Mouse (Mus musculus) limb, embryonic 14.5 days (tissue): ENCODE measurements around the gene Stab1. TPM values are rescaled to one million over a fixed set of nuclear protein-coding genes. Genes with fewer than 3 reads are reported as not detected.
A peak's percentile ranks its signal among the peaks of the same experiment; 100 is the strongest.

Source experiments
- ATAC-seq: fragments of 200-750 bp; cut with Nextera tagmentation; 2 replicates; pipeline ENCODE4 v1.8.0; 2017; ENCODE audit warnings: low read depth, moderate number of reproducible peaks, moderate TSS enrichment; ENCODE audit not compliant: low FRiP score
- DNase-seq: peaks from one replicate; pipeline ENCODE4 v3.0.0-alpha.2; 2015; ENCODE audit warnings: low spot score
- H3K27ac ChIP-seq: fragments of 300-500 bp; sonication (generic); replicated peaks from 2 replicates; pipeline ENCODE4 v1.5.1; 2014; ENCODE audit warnings: low read depth, mild to moderate bottlenecking, low read length, moderate library complexity, mixed read lengths
- H3K27me3 ChIP-seq: fragments of 300-500 bp; sonication (generic); 2 replicates; pipeline ENCODE4 v1.6.1; 2014; ENCODE audit warnings: low read length, mixed read lengths; ENCODE audit not compliant: control insufficient read depth, insufficient read depth
- H3K36me3 ChIP-seq: fragments of 300-500 bp; sonication (generic); 2 replicates; pipeline ENCODE4 v1.6.1; 2014; ENCODE audit warnings: mild to moderate bottlenecking, low read length, moderate library complexity, mixed read lengths; ENCODE audit not compliant: control insufficient read depth, insufficient read depth
- H3K4me1 ChIP-seq: fragments of 300-500 bp; sonication (generic); 2 replicates; pipeline ENCODE4 v1.6.1; 2014; ENCODE audit warnings: antibody characterized with exemption, low read length, mixed read lengths; ENCODE audit not compliant: control insufficient read depth, insufficient read depth
- H3K4me2 ChIP-seq: fragments of 300-500 bp; sonication (generic); replicated peaks from 2 replicates; pipeline ENCODE4 v1.6.1; 2014; ENCODE audit warnings: low read depth, mild to moderate bottlenecking, low read length, moderate library complexity; ENCODE audit not compliant: severe bottlenecking
- H3K4me3 ChIP-seq: fragments of 300-500 bp; sonication (generic); replicated peaks from 2 replicates; pipeline ENCODE4 v1.5.1; 2014; ENCODE audit warnings: low read length
- H3K9ac ChIP-seq: fragments of 300-500 bp; sonication (generic); 2 replicates; pipeline ENCODE4 v1.6.1; 2014; ENCODE audit warnings: mild to moderate bottlenecking, low read depth, low read length, moderate library complexity; ENCODE audit not compliant: severe bottlenecking
- H3K9me3 ChIP-seq: fragments of 300-500 bp; sonication (generic); 2 replicates; pipeline ENCODE4 v1.6.1; 2016; ENCODE audit warnings: low read length; ENCODE audit not compliant: control insufficient read depth
- POLR2A ChIP-seq: fragments of 200-500 bp; IDR thresholded peaks from 2 replicates; pipeline ENCODE4 v1.8.0; 2012; ENCODE audit warnings: inconsistent platforms, mild to moderate bottlenecking, moderate library complexity, borderline replicate concordance; ENCODE audit not compliant: insufficient read depth, insufficient read length; ENCODE audit errors: extremely low read depth
- WGBS: fragments of 180-500 bp; shearing (Covaris S2); extraction: QIAGEN DNeasy Blood & Tissue Kit; methylation state at CpG from one replicate; pipeline ENCODE4 v1.1.7; 2014; 5-methylcytosine and 5-hydroxymethylcytosine counted together
- polyA plus RNA-seq, 2 experiments: library from polyadenylated mRNA; depleted of rRNA in 1 of 2; stranded (reverse) in 1 of 2; unstranded in 1 of 2; fragments of >200 nt; fragmentation: Nextera tagmentation in 1 of 2; extraction: Ambion mirVana in 1 of 2; gene quantifications; 2 replicates each; pipeline versions ENCODE4 v1.2.1 to v1.2.3; 2012 to 2014

Stab1 gene
- polyA plus RNA-seq, 2 experiments = 59.5 to 68.5 TPM

GRCm38 (mm10) chr14:31133023-31133665, 35.3 kb downstream of the Stab1 start:
- Histone ChIP-seq H3K9ac (0 out of 2 replicates have a peak overlapping the region, but pooled peaks have one; percentile 31), H3K4me2 (peak overlapping the region; percentile 86), H3K27ac (peak overlapping the region; percentile 11; the same call in 1 of the 2 replicates)

GRCm38 (mm10) chr14:31132491-31132975, 35.9 kb downstream of the Stab1 start:
- Histone ChIP-seq H3K4me3 (peak overlapping the region; percentile 91), H3K9ac (peak overlapping the region; percentile 31; the same call in 1 of the 2 replicates), H3K27ac (0 out of 2 replicates have a peak overlapping the region, but pooled peaks have one; percentile 11), H3K4me2 (peak overlapping the region; percentile 86), H3K36me3 (peaks cover 36% of the 10 kb centered on the region), H3K27me3 (no peaks in the 10 kb centered on the region), H3K9me3 (no peaks in the 10 kb centered on the region), H3K4me1 (peaks cover 38% of the 10 kb centered on the region)
- DNase-seq (no peak), ATAC-seq (no peak)
- no peak for TF ChIP-seq POLR2A
- WGBS = 86% methylated on average over 7 of the region's 7 CpGs

More at GRCm38 (mm10) chr14:31133023-31133665, 35.3 kb downstream of the Stab1 start:
- ATAC-seq (no peak), DNase-seq (peak; percentile 65)
- Histone ChIP-seq H3K27me3 (no peaks in the 10 kb centered on the region), H3K4me1 (peaks cover 36% of the 10 kb centered on the region), H3K9me3 (no peaks in the 10 kb centered on the region), H3K36me3 (peaks cover 42% of the 10 kb centered on the region), H3K4me3 (peak overlapping the region; percentile 91)
- WGBS = 49% methylated on average over 11 of the region's 11 CpGs
- TF ChIP-seq POLR2A = no peak

- Histone ChIP-seq H3K4me1 (peaks cover 42% of the 10 kb centered on the region), H3K4me2 (peak overlapping the region; percentile 86), H3K27me3 (no peaks in the 10 kb centered on the region), H3K9ac (peak overlapping the region; percentile 83), H3K9me3 (no peaks in the 10 kb centered on the region), H3K4me3 (peak overlapping the region; percentile 91), H3K27ac (no peak overlapping the region), H3K36me3 (peaks cover 31% of the 10 kb centered on the region)
- DNase-seq (peak; percentile 62), ATAC-seq (no peak)
- TF ChIP-seq POLR2A = no peak
- WGBS = 15% methylated on average over 6 of the region's 6 CpGs
Measured at GRCm38 (mm10) chr14:31132031-31132430, 36.4 kb downstream of the Stab1 start.

- DNase-seq (peak; percentile 31), ATAC-seq (0 out of 2 replicates have a peak, but pooled peaks have one; percentile 1)
- peaks cover 45% of the 10 kb centered on the region for H3K4me1 ChIP-seq
- H3K27me3 ChIP-seq = no peaks in the 10 kb centered on the region
- peak overlapping the region; percentile 91 for H3K4me3 ChIP-seq
- peak overlapping the region; percentile 86 for H3K4me2 ChIP-seq
- no peaks in the 10 kb centered on the region for H3K9me3 ChIP-seq
- TF ChIP-seq POLR2A = no peak
- peak overlapping the region; percentile 83 for H3K9ac ChIP-seq
- H3K36me3 ChIP-seq = peaks cover 24% of the 10 kb centered on the region
- H3K27ac ChIP-seq = peak overlapping the region; percentile 67; the same call in 1 of the 2 replicates
- 0% methylated on average over 32 of the region's 43 CpGs for WGBS
Measured at GRCm38 (mm10) chr14:31131272-31131821, 37.1 kb downstream of the Stab1 start.
